Mouse (Mus musculus) liver, embryonic 14.5 days (tissue): Measurements from ENCODE around the gene Cd40lg. TPM values are rescaled to one million over a fixed set of nuclear protein-coding genes. Genes with fewer than 3 reads are reported as not detected.

ENCODE experiments used
- ATAC-seq: fragments of 200-750 bp; cut with Nextera tagmentation; 2 replicates; pipeline ENCODE4 v1.8.0; 2017; ENCODE audit warnings: moderate number of reproducible peaks, mild to moderate bottlenecking, moderate library complexity; ENCODE audit not compliant: insufficient read depth
- DNase-seq, 3 experiments: peaks; one replicate each; pipeline ENCODE4 v3.0.0-alpha.2; 2012 to 2013; ENCODE audit warnings: low read depth in 3 of 3, low spot score in 3 of 3
- H3K27ac ChIP-seq: fragments of 300-500 bp; sonication (generic); 2 replicates; pipeline ENCODE4 v1.5.1; 2014; ENCODE audit warnings: moderate library complexity, mild to moderate bottlenecking, control low read depth, inconsistent platforms
- H3K27me3 ChIP-seq: fragments of 300-500 bp; sonication (generic); 2 replicates; pipeline ENCODE4 v1.6.1; 2014; ENCODE audit warnings: mild to moderate bottlenecking, low read length, moderate library complexity; ENCODE audit not compliant: control insufficient read depth, insufficient read depth
- H3K36me3 ChIP-seq: fragments of 300-500 bp; sonication (generic); replicated peaks from 2 replicates; pipeline ENCODE4 v1.6.1; 2014; ENCODE audit warnings: low read depth; ENCODE audit not compliant: control insufficient read depth, insufficient read depth
- H3K4me1 ChIP-seq, 2 experiments: fragments of 200-500 bp in 1 of 2; fragments of 300-500 bp in 1 of 2; sonication (generic) in 1 of 2; replicated peaks; 2 replicates each; pipeline ENCODE4 v1.6.1; 2012 to 2014; ENCODE audit warnings: antibody characterized with exemption in 1 of 2, inconsistent platforms in 1 of 2, low read length in 1 of 2; ENCODE audit not compliant: control insufficient read depth in 2 of 2, insufficient read depth in 2 of 2
- H3K4me2 ChIP-seq: fragments of 300-500 bp; sonication (generic); 2 replicates; pipeline ENCODE4 v1.6.1; 2014; ENCODE audit warnings: low read depth, mild to moderate bottlenecking, control low read depth, moderate library complexity
- H3K4me3 ChIP-seq, 2 experiments: fragments of 200-500 bp in 1 of 2; fragments of 300-500 bp in 1 of 2; sonication (generic) in 1 of 2; 2 replicates each; pipeline ENCODE4 v1.5.1; 2012 to 2014; ENCODE audit warnings: low read depth in 2 of 2, low read length in 2 of 2, mild to moderate bottlenecking in 2 of 2, control low read depth in 1 of 2, inconsistent platforms in 1 of 2, moderate library complexity in 1 of 2; ENCODE audit not compliant: insufficient read depth in 1 of 2
- H3K9ac ChIP-seq: fragments of 300-500 bp; sonication (generic); replicated peaks from 2 replicates; pipeline ENCODE4 v1.6.1; 2014; ENCODE audit warnings: mild to moderate bottlenecking, control low read depth, moderate library complexity
- H3K9me3 ChIP-seq: fragments of 300-500 bp; sonication (generic); 2 replicates; pipeline ENCODE4 v1.6.1; 2016; ENCODE audit warnings: low read length, mixed read lengths; ENCODE audit not compliant: control insufficient read depth
- CTCF ChIP-seq: IDR thresholded peaks from 2 replicates; pipeline ENCODE4 v1.5.1; 2016; ENCODE audit warnings: antibody characterized with exemption, low read depth, control low read depth
- EP300 ChIP-seq: IDR thresholded peaks from 2 replicates; pipeline ENCODE4 v1.6.1; 2016; ENCODE audit warnings: antibody characterized with exemption, low read depth
- WGBS: fragments of 180-500 bp; shearing (Covaris S2); extraction: QIAGEN DNeasy Blood & Tissue Kit; methylation state at CpG from one replicate; pipeline ENCODE4 v1.1.7; 2014; ENCODE audit not compliant: insufficient replicate concordance; 5-methylcytosine and 5-hydroxymethylcytosine counted together
- polyA plus RNA-seq, 2 experiments: library from polyadenylated mRNA; depleted of rRNA in 1 of 2; stranded (reverse) in 1 of 2; unstranded in 1 of 2; fragments of >200 nt; fragmentation: Nextera tagmentation in 1 of 2; extraction: Ambion mirVana in 1 of 2; gene quantifications; 2 replicates each; pipeline versions ENCODE4 v1.2.1 to v1.2.3; 2012 to 2014

The Cd40lg gene
- polyA plus RNA-seq, 2 experiments, result not detected

DNA sequence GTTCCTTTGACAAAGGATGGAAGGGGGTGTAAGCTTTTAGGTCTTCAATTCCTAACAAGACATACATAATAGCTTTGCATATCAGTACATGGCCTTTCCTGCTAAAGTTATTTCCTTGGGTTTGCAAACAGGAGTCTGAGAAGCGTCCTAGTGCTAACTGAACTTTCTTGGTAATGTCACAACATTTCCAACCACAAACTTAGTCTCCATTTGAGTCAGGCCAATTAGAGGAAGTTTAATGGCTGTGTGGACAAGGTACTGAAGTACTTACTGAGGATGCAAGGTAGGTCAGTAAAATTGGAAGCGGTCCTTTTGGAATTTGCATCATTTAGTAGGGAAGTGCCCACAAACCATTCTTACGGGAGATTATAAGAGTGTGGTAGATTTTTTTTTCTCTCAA, 28.6 kb upstream of the Cd40lg start:
- Histone ChIP-seq H3K27ac (no peak overlapping the region), H3K4me1 (no peaks in the 10 kb centered on the region), H3K9ac (no peak overlapping the region), H3K4me3 (no peak overlapping the region), H3K9me3 (no peaks in the 10 kb centered on the region), H3K36me3 (no peaks in the 10 kb centered on the region), H3K27me3 (no peaks in the 10 kb centered on the region), H3K4me2 (no peak overlapping the region)
- no peak for TF ChIP-seq EP300
- no peak for TF ChIP-seq CTCF
- 62% methylated on average over 3 of the region's 3 CpGs for WGBS
- ATAC-seq (no peak), DNase-seq (no peak)

- no peak for TF ChIP-seq EP300
- no peak for TF ChIP-seq CTCF
- DNase-seq (no peak), ATAC-seq (no peak)
- 22% methylated on average over 8 of the region's 8 CpGs for WGBS
- Histone ChIP-seq H3K4me1 (no peaks in the 10 kb centered on the region), H3K27ac (no peak overlapping the region), H3K9ac (no peak overlapping the region), H3K36me3 (no peaks in the 10 kb centered on the region), H3K4me2 (no peak overlapping the region), H3K27me3 (no peaks in the 10 kb centered on the region), H3K4me3 (no peak overlapping the region), H3K9me3 (no peaks in the 10 kb centered on the region)
Observed at GRCm38 (mm10) chrX:57187301-57187700, 24.6 kb upstream of the Cd40lg start.

- no peak overlapping the region for H3K4me3 ChIP-seq
- H3K36me3 ChIP-seq, result no peaks in the 10 kb centered on the region
- H3K4me1 ChIP-seq, result no peaks in the 10 kb centered on the region
- ATAC-seq (no peak), DNase-seq (no peak)
- no peak for TF ChIP-seq EP300
- TF ChIP-seq CTCF, result no peak
- H3K9ac ChIP-seq, result no peak overlapping the region
- WGBS, result 50% methylated on average over 5 of the region's 5 CpGs
- no peaks in the 10 kb centered on the region for H3K9me3 ChIP-seq
- H3K27me3 ChIP-seq, result no peaks in the 10 kb centered on the region
- no peak overlapping the region for H3K27ac ChIP-seq
- H3K4me2 ChIP-seq, result no peak overlapping the region
Observed at GRCm38 (mm10) chrX:57189335-57189734, 22.6 kb upstream of the Cd40lg start.

DNA sequence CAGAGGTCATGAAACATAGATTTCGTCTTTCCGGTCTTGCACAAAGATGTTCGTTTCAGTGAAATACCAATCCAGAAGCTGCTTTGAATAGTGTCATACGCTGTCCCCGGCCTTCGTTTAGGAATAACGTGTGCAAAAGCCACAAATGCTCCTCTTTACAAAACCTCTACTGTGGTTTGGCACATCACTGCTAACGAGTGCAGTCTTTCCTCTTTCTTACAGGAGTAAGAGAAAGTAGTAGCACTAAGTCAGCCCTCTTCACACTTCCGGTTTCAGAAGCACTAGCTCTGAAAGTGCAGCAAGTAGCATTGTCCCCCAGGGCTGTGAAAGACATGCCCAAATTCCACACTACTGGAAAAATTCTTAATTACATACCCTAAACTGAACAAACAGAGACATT, 15.6 kb upstream of the Cd40lg start:
- no peak overlapping the region for H3K9ac ChIP-seq
- H3K9me3 ChIP-seq, result no peaks in the 10 kb centered on the region
- no peak for ATAC-seq
- no peaks in the 10 kb centered on the region for H3K36me3 ChIP-seq
- no peak overlapping the region for H3K4me3 ChIP-seq
- TF ChIP-seq CTCF (no peak), EP300 (no peak)
- H3K4me1 ChIP-seq, result no peaks in the 10 kb centered on the region
- DNase-seq, result peak in 1 of 3 experiments; percentile 0
- H3K4me2 ChIP-seq, result no peak overlapping the region
- no peak overlapping the region for H3K27ac ChIP-seq
- WGBS, result 48% methylated on average over 9 of the region's 9 CpGs
- H3K27me3 ChIP-seq, result no peaks in the 10 kb centered on the region

DNA sequence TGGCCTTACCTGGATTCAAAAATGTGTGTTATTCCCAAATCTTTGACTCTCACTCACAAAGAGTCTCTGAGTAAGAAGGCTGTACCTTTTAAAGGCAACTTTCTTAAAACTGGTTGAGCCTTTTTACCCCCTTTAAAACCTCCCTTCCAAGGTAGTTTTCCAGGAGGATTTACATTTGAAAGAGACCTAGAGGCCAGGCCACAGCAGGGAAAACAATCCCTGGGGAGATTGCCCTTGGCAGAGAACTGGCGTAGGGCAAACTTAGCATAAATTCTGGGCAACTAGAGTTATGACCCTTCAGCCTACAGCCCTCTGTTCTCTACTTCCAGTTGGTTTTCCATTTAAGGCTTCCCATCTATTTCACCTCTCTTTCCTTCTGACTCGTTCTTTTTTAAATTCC, 13.9 kb upstream of the Cd40lg start:
- 41% methylated on average over 2 of the region's 2 CpGs for WGBS
- no peak for DNase-seq
- no peak overlapping the region for H3K4me2 ChIP-seq
- no peak for ATAC-seq
- no peaks in the 10 kb centered on the region for H3K36me3 ChIP-seq
- H3K9me3 ChIP-seq, result no peaks in the 10 kb centered on the region
- H3K4me1 ChIP-seq, result no peaks in the 10 kb centered on the region
- no peak overlapping the region for H3K9ac ChIP-seq
- H3K27me3 ChIP-seq, result no peaks in the 10 kb centered on the region
- H3K4me3 ChIP-seq, result no peak overlapping the region
- no peak overlapping the region for H3K27ac ChIP-seq
- TF ChIP-seq CTCF, result no peak
- TF ChIP-seq EP300, result no peak

DNA sequence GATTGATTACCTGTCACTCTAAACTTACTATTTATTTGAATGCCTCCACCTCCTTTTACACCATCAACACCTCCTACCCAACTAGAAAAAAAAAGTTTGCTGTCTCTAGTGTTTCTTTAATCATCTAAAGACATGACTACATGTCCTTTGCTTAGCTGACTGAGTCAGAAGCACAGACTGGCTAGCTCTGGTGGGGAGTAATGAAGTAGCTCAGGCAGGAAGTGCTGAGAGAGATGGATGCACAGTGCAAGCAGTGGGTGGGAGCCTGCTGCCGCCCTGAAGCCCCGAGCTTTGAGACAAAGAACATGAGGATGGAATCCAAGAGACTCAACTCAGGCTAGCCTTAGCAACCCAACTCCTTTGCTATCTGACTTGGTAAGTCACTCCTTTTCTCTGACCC, 11.5 kb upstream of the Cd40lg start:
- ATAC-seq (no peak), DNase-seq (no peak)
- Histone ChIP-seq H3K27ac (no peak overlapping the region), H3K9me3 (no peaks in the 10 kb centered on the region), H3K4me3 (no peak overlapping the region), H3K4me2 (no peak overlapping the region), H3K4me1 (no peaks in the 10 kb centered on the region), H3K27me3 (no peaks in the 10 kb centered on the region), H3K9ac (no peak overlapping the region), H3K36me3 (no peaks in the 10 kb centered on the region)
- 45% methylated on average over 2 of the region's 2 CpGs for WGBS
- no peak for TF ChIP-seq EP300
- no peak for TF ChIP-seq CTCF
